Mouse (Mus musculus) monocyte, adult 2 months (primary cell): ENCODE data around the gene Odf3l2.

ENCODE experiments used
- DNase-seq, 2 experiments: peaks; one replicate each; pipeline ENCODE4 v3.0.0; 2022; ENCODE audit warnings: low spot score in 2 of 2, low read depth in 1 of 2

Odf3l2 gene

GRCm38 (mm10) chr10:79645711-79646110, at the start of gene Odf3l2:
Gene Odf3l2, minus strand, starts transcription at chr10:79645738.
- DNase-seq, result no peak

DNA sequence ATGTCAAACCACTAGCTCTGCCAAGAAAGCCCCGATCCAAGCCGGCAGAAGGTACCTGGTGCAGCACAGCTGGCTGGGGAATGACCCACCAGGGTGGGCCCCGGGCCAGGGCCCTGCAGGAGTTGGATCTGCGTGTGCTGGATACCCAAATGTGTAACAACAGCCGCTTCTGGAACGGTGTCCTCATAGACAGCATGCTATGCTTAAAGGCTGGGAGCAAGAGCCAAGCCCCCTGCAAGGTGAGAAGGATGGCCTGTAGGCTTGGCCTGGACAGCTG, 48.8 kb upstream of the Odf3l2 start:
- no peak for DNase-seq

DNA sequence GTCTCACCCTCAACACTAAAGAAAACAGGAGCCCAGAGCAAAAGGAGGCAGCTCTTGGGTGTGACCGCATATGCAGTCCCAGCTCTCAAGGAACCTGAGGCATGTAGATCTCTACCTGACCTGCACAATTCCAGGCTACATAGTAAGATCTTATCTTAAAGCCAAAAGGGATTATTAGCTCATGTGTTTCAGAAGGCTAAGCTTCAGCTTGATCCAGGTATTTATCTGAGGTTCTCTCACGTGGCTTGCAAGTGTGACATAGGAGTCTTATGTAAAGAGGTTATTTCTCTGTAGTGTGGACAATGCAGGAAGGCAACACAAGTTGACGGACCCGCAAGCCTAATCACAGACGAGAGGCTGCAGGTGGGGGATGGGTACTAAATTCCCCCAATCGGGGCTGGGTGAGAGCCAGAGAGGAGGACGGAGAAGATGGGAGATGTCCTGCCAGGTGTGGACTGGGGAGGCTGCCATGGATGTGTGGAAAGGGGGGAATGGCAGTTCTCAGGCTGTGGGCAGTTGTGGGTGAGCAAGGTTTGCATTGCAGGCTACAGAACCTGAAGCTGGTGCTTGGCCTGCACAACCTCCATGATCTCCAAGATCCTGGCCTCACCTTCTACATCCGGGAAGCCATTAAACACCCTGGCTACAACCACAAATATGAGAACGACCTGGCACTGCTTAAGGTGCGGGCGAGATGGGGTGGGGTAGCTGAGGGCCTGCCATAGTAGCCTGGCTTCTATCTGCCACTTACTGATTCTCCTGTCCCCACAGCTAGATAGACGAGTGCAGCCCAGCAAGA, 48.2 kb upstream of the Odf3l2 start:
- no peak for DNase-seq

DNA sequence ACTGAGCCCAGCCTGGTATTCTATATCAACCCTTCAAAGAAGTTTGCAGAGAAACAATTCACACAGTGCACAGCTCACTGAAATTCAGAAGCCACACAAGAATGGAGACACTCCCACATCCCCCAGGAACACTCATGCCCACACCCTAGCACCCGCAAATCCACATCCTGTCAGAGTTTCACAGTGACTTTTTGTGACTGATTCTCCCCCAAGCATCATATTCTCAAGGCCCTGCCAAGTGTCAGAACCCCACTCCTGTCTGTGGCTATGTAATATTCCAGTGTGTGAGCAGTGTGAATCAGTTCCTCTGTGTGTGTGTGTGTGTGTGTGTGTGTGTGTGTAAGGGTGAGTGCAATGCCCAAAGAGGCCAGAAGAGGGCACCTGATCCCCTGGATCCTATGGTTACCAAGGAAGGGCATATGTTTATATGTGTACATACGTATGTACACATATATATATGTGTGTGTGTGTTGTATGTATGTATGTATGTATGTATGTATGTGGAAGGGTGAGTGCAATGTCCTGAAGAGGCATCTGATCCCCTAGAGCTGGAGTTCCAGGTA, 46.5 kb upstream of the Odf3l2 start:
- DNase-seq, result no peak

DNA sequence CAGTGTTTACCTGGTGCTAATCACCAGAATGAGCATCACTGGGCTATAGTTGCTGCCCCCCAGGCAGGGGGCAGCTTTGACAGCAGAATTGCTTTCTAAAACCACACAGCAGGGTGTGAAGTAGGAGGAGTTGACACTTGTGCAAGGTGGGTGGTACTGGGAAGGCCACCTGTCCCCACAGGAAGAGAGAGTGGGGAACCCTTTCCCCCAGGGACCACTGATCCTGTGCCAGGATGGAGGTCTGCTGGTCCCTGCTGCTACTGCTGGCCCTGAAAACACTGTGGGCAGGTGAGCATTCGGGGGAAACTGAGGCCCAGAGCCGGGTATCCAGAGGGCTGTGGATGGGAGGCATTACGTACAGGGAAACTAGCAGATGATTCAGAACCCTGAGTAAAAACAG, 43.6 kb upstream of the Odf3l2 start:
- no peak for DNase-seq

DNA sequence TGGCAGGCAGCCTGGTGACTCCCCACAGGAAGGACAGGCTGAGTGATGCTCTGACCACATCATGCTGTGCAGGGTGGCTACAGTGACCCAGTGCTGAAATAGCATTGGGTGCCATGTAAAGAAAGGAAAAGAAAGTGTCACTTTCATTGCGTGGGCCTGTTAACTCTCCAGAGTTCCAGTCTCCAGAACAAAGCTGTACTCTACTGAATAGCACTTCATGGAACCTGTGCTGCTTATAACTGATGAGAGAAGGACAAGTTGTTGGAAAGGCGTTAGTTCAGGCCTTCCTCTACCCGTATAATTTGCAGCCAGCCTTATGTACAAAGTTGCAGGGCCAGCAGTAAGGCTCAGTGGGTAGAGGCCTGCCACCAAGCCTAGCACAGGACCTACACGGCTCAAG, 43.2 kb upstream of the Odf3l2 start, which contains the start of gene Gzmm:
TSS of gene Gzmm (plus strand) at position 301 of the 400 bp plus-strand sequence.
- no peak for DNase-seq

GRCm38 (mm10) chr10:79687513-79687912, 42.0 kb upstream of the Odf3l2 start:
- DNase-seq, result no peak

DNA sequence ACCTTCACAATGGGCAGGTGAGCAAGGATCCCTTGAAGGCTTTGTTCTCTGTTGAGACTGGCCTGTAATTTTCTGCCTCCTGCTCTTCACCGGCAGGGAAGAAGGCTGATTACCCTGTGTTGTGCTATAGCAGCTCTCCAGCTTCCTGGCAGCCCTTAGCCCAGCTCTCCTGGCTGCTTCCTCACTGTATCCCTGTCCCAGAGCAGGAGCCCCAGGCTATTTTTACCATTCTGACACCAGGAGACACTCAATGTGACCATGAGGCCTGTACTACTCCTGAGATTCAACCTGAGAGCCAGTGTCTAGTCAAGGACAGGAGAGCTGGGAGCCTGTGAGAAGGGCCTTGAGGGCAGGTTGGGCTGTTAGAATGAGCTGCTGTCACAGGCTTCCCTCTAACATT, 41.2 kb upstream of the Odf3l2 start:
- DNase-seq, result no peak

GRCm38 (mm10) chr10:79686219-79686618, 40.7 kb upstream of the Odf3l2 start:
- no peak for DNase-seq

- no peak for DNase-seq
Observed at GRCm38 (mm10) chr10:79684770-79685600, 39.4 kb upstream of the Odf3l2 start.

DNA sequence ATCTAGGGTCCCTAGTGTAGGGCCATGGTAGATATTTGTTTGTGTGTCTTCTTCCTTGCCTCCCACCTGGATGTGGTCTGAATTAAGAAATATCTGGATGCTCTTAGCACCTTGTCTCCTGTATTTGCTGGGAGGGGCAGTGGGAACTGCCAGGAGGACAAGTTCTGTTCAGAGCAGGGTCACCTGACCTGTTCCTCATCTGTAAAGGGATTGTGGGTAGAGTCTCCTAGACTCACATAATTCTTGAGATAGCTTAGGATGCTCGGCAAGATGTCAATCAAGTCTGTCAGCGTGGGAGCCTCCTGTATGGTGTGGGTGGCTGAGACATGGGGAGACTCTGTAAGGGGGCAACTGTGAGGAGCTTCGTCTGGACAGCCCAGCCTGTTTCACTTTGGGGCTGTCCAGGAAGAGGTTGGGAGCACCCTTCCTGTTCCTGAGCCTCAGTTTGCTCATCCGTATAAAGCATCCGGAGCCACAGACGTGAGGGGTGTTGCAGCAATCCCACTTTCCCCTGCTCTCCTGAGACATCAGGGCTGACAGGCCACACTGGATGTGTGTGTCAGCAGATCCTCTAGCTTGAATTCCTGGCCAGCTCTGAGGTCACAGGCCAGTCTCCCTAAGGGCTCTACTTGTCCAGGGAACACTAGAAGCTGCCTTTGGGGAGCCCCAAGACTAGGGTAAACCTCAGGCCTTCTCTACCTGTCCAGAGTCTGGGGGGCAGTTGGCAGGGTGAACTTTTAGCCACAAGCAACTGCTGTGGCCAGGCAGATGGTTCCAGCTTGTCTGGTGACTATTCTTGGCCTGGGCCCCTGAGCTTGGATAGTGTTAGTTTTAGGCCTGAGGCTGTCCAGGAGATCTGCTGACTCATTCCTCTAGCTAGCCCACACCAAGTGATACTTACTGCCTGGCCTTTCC, 38.4 kb upstream of the Odf3l2 start:
- no peak for DNase-seq

GRCm38 (mm10) chr10:79682916-79683582, 37.5 kb upstream of the Odf3l2 start:
- no peak for DNase-seq

DNA sequence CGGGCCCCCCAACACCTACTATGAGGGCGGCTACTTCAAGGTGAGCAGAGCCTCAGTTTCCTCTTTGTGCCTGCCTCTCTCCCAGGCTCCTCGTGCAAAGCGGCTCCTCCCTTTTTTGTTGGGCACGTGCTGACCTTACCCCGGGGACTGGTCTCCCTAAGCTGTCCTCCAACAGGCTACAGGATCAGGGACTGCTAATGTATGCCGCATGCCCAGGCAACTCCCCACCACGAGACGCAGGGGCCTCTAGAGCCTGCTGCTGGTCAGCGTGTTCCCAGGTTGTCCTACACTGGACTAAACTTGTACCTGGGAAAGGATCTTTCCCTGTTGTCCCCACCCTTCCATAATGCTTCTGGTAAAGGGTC, 37.0 kb upstream of the Odf3l2 start:
- no peak for DNase-seq

GRCm38 (mm10) chr10:79681591-79682245, 36.2 kb upstream of the Odf3l2 start, which contains the start of gene Cdc34:
Gene Cdc34, plus strand, starts transcription at chr10:79682195.
- peak; percentile 97 to 98 for DNase-seq

DNA sequence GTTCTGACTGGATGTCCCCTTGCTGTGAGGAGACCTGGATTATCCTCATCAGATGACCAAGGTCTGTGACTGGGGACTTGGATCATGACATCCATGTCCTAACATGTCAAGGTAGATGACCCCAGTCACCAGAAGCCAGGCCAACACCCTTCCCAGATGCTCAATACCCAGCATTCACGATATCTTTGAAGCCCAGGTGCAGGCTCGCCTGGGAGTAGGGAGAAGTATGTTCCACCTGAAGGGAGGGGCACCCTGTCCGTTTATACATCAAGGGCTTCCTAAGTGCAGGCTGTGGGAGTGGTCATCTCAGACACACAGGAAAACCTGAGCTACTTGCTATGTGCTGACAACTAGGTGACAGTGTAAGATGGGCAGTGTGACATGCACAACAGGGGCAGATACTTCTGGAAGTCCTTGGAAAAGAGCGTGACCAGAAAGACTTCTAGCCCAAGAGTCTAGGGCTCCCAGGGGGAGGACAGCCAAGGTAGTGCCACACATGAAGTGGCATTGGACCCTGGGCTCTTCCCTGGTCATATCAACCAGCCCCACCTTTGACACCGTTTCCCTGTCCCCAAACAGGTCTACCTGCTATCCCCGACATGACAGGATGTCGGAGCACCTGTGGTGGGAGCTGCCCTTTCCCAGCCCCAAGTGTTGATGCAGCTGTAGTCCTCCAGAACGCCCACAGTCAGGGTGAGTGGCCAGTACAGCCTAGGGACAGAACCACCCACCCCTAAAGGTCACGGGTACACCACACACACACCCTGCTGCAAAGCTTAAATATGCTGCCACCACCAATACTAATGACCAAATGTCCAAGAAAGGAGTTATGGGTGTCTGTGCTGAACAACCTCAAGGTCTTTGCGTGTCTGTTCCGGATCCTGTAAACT, 35.3 kb upstream of the Odf3l2 start:
- DNase-seq, result no peak

GRCm38 (mm10) chr10:79675346-79676035, 30.0 kb upstream of the Odf3l2 start:
- no peak for DNase-seq

- DNase-seq, result no peak
Observed at GRCm38 (mm10) chr10:79673054-79673453, 27.5 kb upstream of the Odf3l2 start.

DNA sequence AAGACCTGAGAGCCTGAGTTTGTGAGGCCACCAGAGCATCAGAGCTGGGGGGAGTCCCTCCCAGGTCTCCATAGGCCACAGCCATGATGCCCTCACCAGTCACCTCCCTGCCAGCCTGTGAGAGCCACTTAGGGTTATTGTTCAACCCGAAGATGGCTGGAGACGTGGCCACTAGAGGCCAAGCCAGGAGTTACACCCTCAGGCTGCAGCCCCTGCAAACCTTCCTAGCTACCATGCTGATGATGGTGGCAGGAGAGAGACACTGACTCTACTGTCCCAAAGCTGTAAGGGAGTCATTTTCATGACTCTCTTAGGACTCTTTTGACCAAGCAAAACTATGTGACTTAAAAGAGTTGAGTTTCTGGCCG, 26.5 kb upstream of the Odf3l2 start:
- no peak for DNase-seq
